Mouse (Mus musculus): ENCODE measurements around the gene Dmrt2. TPM values are rescaled to one million over a fixed set of nuclear protein-coding genes. Genes with fewer than 3 reads are reported as not detected.
A peak's percentile ranks its signal among the peaks of the same experiment; 100 is the strongest.

The Dmrt2 gene
- polyA plus RNA-seq (2015; fragmentation: Nextera tagmentation; extraction: Ambion mirVana) = 0.18 and 0.20 TPM in 2 replicates

DNA sequence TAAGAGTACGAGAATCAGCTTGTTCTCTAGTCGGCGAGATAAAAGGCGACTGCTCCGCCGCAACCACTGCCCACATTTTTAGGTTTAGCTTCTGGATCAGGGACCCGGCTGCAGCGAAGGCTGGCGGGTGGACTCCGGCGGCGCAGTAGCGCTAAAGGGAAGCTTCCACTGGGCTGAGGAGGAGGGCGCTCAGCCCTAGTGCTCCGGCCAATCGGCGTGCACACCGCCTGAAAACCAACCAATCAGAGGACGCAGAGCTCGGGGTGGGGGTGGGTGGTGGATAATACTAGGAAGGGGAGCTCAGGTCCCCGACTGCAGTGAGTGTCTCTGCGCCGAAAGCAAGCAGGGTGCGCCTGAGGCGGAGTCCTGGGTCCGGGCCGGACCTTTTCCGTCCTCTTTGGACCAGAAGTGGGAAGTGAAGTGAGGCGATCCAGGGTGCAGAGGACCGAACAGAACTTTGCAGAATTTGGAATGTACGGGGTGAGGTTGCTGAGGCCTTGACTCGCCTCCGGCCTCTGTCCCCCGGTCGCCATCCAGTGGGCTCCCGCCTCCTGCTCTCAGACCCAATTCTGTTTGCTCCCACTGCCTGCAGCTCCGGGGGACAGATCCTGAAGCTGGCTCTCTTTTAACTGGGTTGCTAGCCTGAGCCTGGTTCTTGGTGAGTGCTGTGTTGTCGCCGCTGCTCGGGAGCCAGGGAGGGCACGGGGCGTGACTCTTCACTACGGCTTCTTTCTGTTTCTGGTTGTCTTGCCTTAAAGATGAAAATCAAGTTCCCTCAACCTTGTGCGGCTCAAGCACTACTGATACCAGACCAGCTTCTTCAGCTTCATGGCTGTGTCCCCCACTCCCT is at the start of gene Dmrt2:
Gene Dmrt2 (plus strand): TSS at position 311 of the 850 bp plus-strand sequence.
- no peaks in the 10 kb centered on the region for H3K9me3 ChIP-seq (ENCODE audit: low read length)
- no peak for TF ChIP-seq EP300 (IDR thresholded peaks at IDR 0.05)
- TF ChIP-seq CTCF (IDR thresholded peaks at IDR 0.05) = no peak
- ATAC-seq (peak; percentile 95), DNase-seq (ENCODE audit: low spot score) (peak; percentile 74)
- H3K27ac ChIP-seq (ENCODE audit: low read length) = no peak within 1 kb of the TSS
- H3K36me3 ChIP-seq (ENCODE audit: insufficient read depth, low read length) = no peaks in the 10 kb centered on the region
- WGBS = under 1% methylated on average over 43 of the region's 44 CpGs
- peak within 1 kb of the TSS; percentile 35 for H3K4me3 ChIP-seq (ENCODE audit: low read depth, low read length)
- H3K9ac ChIP-seq (replicated peaks; ENCODE audit: low read depth) = no peak within 1 kb of the TSS
- H3K4me2 ChIP-seq (replicated peaks; ENCODE audit: low read depth, low read length) = peak within 1 kb of the TSS; percentile 59
- peaks cover 86% of the 10 kb centered on the region for H3K27me3 ChIP-seq (replicated peaks; ENCODE audit: insufficient read depth, low read length)
- H3K4me1 ChIP-seq (ENCODE audit: insufficient read depth, low read depth, low read length) = no peaks in the 10 kb centered on the region; the same call in 1 of the 2 replicates

DNA sequence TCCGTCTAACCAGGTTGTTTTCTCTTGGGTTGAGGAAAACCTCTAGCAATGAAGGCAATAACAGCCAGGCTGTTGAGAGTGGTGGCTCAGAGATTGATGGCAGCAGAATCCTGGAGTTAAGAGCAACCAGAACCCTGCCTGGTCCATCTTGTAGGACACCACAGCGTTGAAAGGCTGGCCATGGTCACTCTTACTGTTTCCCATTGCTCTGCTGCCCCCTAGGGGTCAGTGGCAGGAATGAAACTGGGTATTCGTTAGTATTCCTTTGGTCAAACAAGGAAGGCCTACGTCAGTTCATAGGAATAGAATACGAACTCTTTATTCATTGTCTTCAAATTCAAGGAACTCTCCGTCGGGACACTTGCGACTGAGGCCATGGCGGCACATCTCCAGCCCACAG is 43.7 kb upstream of the Dmrt2 start:
- peak; percentile 71 for DNase-seq (ENCODE audit: low spot score)
- no peak; the same call in 1 of the 2 replicates for ATAC-seq
- H3K9ac ChIP-seq (replicated peaks; ENCODE audit: low read depth) = no peak overlapping the region

DNA sequence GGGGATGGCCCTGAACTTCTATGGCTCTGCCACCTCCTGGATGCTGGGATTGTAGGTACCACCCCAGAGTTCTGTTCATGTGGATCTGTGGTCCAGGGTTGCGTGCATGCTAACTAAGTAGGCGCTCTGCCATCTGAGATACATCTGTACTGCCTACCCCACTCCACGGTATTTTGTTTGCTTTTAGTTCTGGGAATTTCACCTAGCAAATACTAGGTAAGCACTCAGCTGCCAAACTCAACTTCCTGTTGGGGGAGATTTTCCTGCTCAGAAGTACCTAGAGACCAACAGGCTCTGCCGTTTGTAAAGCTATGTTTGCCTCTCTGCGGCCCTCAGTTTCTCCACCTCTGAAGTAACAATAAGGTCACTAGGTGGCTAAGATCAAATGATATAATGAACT is 37.1 kb upstream of the Dmrt2 start:
- Histone ChIP-seq H3K9me3 (ENCODE audit: low read length) (no peaks in the 10 kb centered on the region), H3K36me3 (ENCODE audit: insufficient read depth, low read length) (no peaks in the 10 kb centered on the region), H3K4me2 (replicated peaks; ENCODE audit: low read depth, low read length) (no peak overlapping the region), H3K4me1 (ENCODE audit: insufficient read depth, low read depth, low read length) (no peaks in the 10 kb centered on the region), H3K27me3 (replicated peaks; ENCODE audit: insufficient read depth, low read length) (no peaks in the 10 kb centered on the region), H3K27ac (ENCODE audit: low read length) (no peak overlapping the region), H3K4me3 (ENCODE audit: low read depth, low read length) (no peak overlapping the region), H3K9ac (replicated peaks; ENCODE audit: low read depth) (no peak overlapping the region)
- TF ChIP-seq EP300 (IDR thresholded peaks at IDR 0.05) (no peak), CTCF (IDR thresholded peaks at IDR 0.05) (no peak)
- no peak for DNase-seq (ENCODE audit: low spot score)
- 41% methylated on average over 5 of the region's 5 CpGs for WGBS
- no peak for ATAC-seq

More for the DNA sequence above, 43.7 kb upstream of the Dmrt2 start:
- no peaks in the 10 kb centered on the region for H3K4me1 ChIP-seq (ENCODE audit: insufficient read depth, low read depth, low read length)
- no peaks in the 10 kb centered on the region for H3K9me3 ChIP-seq (ENCODE audit: low read length)
- peaks cover 16% of the 10 kb centered on the region for H3K27me3 ChIP-seq (replicated peaks; ENCODE audit: insufficient read depth, low read length)
- H3K4me3 ChIP-seq (ENCODE audit: low read depth, low read length) = no peak overlapping the region
- 8% methylated on average over 9 of the region's 9 CpGs for WGBS
- H3K36me3 ChIP-seq (ENCODE audit: insufficient read depth, low read length) = no peaks in the 10 kb centered on the region
- no peak for TF ChIP-seq EP300 (IDR thresholded peaks at IDR 0.05)
- peak; percentile 94 for TF ChIP-seq CTCF (IDR thresholded peaks at IDR 0.05)
- no peak overlapping the region for H3K27ac ChIP-seq (ENCODE audit: low read length)
- H3K4me2 ChIP-seq (replicated peaks; ENCODE audit: low read depth, low read length) = no peak overlapping the region

DNA sequence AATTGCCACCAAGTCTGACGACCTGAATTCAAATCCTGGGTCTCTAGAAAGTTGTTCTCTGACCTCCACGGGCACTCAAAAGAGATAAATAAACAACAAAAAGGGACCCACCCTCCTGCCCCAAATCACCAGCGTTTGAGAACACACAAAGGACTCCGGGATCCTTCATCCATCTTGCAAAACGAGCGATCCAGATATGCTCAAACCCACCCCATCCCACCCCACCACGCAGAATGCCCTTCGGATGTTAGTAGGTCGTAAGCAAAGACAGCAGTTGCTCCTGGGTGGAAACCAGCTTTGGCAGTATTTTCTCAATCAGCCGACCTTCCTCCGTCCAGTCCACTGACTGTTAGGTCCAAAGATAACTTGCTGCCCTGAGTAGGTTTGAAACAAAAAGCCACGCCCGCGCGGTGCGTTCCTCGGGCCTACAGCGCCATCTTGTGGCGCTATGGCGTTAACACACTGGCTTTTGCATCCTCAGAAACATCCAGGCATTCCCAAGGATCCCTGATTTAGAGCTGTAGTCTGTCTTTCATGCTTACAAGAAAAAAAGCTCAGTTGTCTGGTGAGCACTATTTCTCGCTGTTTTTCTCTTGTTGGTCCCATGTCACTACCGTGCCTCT is 36.5 kb upstream of the Dmrt2 start:
- peak; percentile 80 for DNase-seq (ENCODE audit: low spot score)
- TF ChIP-seq EP300 (IDR thresholded peaks at IDR 0.05) = no peak
- peak; percentile 95 for TF ChIP-seq CTCF (IDR thresholded peaks at IDR 0.05)
- H3K27me3 ChIP-seq (replicated peaks; ENCODE audit: insufficient read depth, low read length) = no peaks in the 10 kb centered on the region
- H3K27ac ChIP-seq (ENCODE audit: low read length) = no peak overlapping the region
- peak; percentile 52 for ATAC-seq
- no peaks in the 10 kb centered on the region for H3K9me3 ChIP-seq (ENCODE audit: low read length)
- H3K4me1 ChIP-seq (ENCODE audit: insufficient read depth, low read depth, low read length) = no peaks in the 10 kb centered on the region
- no peak overlapping the region for H3K4me3 ChIP-seq (ENCODE audit: low read depth, low read length)
- WGBS = 9% methylated on average over 22 of the region's 22 CpGs
- no peak overlapping the region for H3K9ac ChIP-seq (replicated peaks; ENCODE audit: low read depth)
- no peaks in the 10 kb centered on the region for H3K36me3 ChIP-seq (ENCODE audit: insufficient read depth, low read length)
- peak overlapping the region; percentile 25; the same call in 1 of the 2 replicates for H3K4me2 ChIP-seq (replicated peaks; ENCODE audit: low read depth, low read length)

DNA sequence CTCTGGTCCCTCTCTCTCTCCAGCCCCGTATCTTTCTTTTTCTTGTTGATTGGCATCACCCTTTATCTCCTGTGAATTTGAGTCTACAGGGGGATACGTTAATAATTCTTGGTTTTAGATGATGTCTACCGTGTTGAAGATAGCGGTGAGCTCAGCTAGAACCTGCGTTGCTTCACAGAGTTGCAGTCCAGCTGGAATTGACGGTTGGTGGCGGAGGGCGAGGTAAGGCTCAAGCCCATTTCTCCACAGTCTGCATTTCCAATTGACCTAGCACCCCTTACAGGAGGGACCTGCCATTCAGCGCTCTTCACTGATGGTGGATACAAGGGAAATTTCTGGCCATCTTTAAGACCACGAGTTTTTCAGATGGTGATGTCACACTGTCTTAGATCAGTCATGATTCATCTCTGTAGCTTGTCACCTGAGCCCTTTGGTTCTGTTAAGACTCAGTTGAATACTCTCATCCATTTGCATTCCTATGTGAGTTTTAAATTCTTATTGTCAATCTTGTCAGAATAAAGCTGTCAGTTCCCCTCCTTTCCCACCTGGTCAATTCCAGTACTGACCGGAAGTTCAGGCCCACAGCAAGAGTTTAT is 33.3 kb upstream of the Dmrt2 start:
- H3K27ac ChIP-seq (ENCODE audit: low read length) = no peak overlapping the region
- H3K9me3 ChIP-seq (ENCODE audit: low read length) = no peaks in the 10 kb centered on the region
- H3K4me1 ChIP-seq (ENCODE audit: insufficient read depth, low read depth, low read length) = no peaks in the 10 kb centered on the region
- no peak for DNase-seq (ENCODE audit: low spot score)
- H3K4me3 ChIP-seq (ENCODE audit: low read depth, low read length) = no peak overlapping the region
- no peak overlapping the region for H3K4me2 ChIP-seq (replicated peaks; ENCODE audit: low read depth, low read length)
- no peaks in the 10 kb centered on the region for H3K36me3 ChIP-seq (ENCODE audit: insufficient read depth, low read length)
- no peak for ATAC-seq
- TF ChIP-seq EP300 (IDR thresholded peaks at IDR 0.05) (no peak), CTCF (IDR thresholded peaks at IDR 0.05) (no peak)
- H3K9ac ChIP-seq (replicated peaks; ENCODE audit: low read depth) = no peak overlapping the region
- H3K27me3 ChIP-seq (replicated peaks; ENCODE audit: insufficient read depth, low read length) = no peaks in the 10 kb centered on the region
- WGBS = 68% methylated on average over 11 of the region's 11 CpGs

DNA sequence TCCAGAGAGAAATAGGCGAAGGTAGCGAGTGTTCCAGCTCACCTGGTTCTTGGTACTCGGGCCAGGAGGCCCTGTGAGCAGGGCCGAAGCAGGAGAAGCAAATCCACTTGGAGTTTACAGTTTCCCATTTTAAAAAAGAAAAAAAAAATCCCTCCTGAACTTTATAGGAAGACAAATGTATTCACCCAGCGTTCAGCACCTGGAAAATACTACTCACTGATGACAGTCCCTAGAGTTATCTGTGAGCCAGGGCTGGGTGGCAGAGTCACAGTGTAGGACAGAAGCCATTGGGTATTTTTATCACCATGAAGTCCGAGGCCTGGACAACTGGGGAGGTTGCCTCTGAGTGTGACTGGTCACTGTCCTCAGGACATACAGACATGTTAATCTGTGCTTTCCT is 30.4 kb upstream of the Dmrt2 start:
- 78% methylated on average over 6 of the region's 6 CpGs for WGBS

More for the DNA sequence above, 30.4 kb upstream of the Dmrt2 start:
- H3K36me3 ChIP-seq (ENCODE audit: insufficient read depth, low read length) = no peaks in the 10 kb centered on the region
- no peak overlapping the region for H3K4me3 ChIP-seq (ENCODE audit: low read depth, low read length)
- no peaks in the 10 kb centered on the region for H3K9me3 ChIP-seq (ENCODE audit: low read length)
- H3K4me2 ChIP-seq (replicated peaks; ENCODE audit: low read depth, low read length) = no peak overlapping the region
- ATAC-seq (no peak), DNase-seq (ENCODE audit: low spot score) (no peak)
- no peaks in the 10 kb centered on the region for H3K27me3 ChIP-seq (replicated peaks; ENCODE audit: insufficient read depth, low read length)
- no peak overlapping the region for H3K9ac ChIP-seq (replicated peaks; ENCODE audit: low read depth)
- no peak overlapping the region for H3K27ac ChIP-seq (ENCODE audit: low read length)
- no peak for TF ChIP-seq EP300 (IDR thresholded peaks at IDR 0.05)
- no peak for TF ChIP-seq CTCF (IDR thresholded peaks at IDR 0.05)
- H3K4me1 ChIP-seq (ENCODE audit: insufficient read depth, low read depth, low read length) = no peaks in the 10 kb centered on the region
